Mouse (Mus musculus): ENCODE measurements around the gene Rnase10. TPM values are rescaled to one million over a fixed set of nuclear protein-coding genes. Genes with fewer than 3 reads are reported as not detected.
"Not testable (repeated sequence)": the region's sequence is repeated elsewhere in the genome, so short reads cannot be mapped to it uniquely, and the experiment has no call there.

Rnase10 gene
- polyA plus RNA-seq, 1 experiment from 2014 or later, result 0.23 TPM

DNA sequence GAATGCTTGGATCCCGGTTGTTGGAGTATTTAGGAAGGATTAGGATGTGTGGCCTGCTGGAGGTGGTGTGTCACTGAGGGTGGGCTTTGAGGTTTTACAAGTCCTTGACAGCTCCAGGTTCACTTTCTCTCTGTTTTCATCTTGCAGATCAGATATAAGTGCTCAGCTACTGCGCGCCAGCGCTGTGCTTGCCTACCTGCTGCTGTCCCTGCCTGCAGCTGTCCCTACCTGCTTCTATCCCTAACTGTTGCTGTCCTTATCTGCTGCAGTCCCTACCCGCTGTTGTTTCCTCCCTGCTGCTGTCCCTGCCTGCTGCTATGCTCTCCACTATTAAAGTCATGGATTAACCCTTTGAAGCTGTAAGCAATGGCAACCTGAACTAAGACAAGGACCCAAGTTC is 32.5 kb upstream of the Rnase10 start:
- Histone ChIP-seq H3K4me2 (no peak overlapping the region), H3K36me3 (ENCODE audit: control insufficient read depth, insufficient read depth, low read length) (no peaks in the 10 kb centered on the region), H3K4me1 (ENCODE audit: control insufficient read depth, insufficient read depth, low read length) (no peaks in the 10 kb centered on the region), H3K4me3 (ENCODE audit: low read depth, low read length) (no peak overlapping the region), H3K27me3 (ENCODE audit: control insufficient read depth, insufficient read depth, low read length) (no peaks in the 10 kb centered on the region), H3K9me3 (replicated peaks; ENCODE audit: control insufficient read depth, low read length) (no peaks in the 10 kb centered on the region), H3K9ac (ENCODE audit: low read depth, low read length) (no peak overlapping the region), H3K27ac (ENCODE audit: low read depth, low read length) (no peak overlapping the region)
- 45% methylated on average over 5 of the region's 5 CpGs for WGBS (ENCODE audit: insufficient replicate concordance)
- ATAC-seq (replicated peaks; ENCODE audit: insufficient number of reproducible peaks, low FRiP score, low TSS enrichment), result no peak

DNA sequence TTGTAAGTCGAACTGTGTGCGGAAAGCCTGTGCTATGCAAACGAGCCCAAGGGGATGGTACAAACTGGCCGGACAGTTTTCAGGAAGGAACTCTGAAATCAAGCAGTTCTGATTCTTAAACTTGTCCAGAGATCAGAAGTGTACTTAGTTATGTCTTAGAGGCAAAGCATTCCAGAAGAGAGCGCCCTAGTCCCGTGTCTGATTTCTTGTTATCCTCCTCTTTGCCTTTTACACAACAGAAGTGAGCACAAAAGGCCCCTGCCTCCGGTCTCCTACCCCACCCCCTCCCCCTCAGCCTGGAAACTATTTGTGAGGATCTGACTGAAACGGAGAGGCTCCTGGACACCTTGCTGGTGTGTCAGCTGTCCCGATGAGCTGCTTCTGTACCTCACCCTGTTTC is 30.9 kb upstream of the Rnase10 start:
- H3K36me3 ChIP-seq (ENCODE audit: control insufficient read depth, insufficient read depth, low read length), result no peaks in the 10 kb centered on the region
- H3K27me3 ChIP-seq (ENCODE audit: control insufficient read depth, insufficient read depth, low read length), result no peaks in the 10 kb centered on the region
- no peak overlapping the region for H3K9ac ChIP-seq (ENCODE audit: low read depth, low read length)
- H3K9me3 ChIP-seq (replicated peaks; ENCODE audit: control insufficient read depth, low read length), result no peaks in the 10 kb centered on the region
- no peak overlapping the region for H3K27ac ChIP-seq (ENCODE audit: low read depth, low read length)
- ATAC-seq (replicated peaks; ENCODE audit: insufficient number of reproducible peaks, low FRiP score, low TSS enrichment), result peak; percentile 58; the same call in 1 of the 2 replicates
- 25% methylated on average over 9 of the region's 9 CpGs for WGBS (ENCODE audit: insufficient replicate concordance)
- H3K4me3 ChIP-seq (ENCODE audit: low read depth, low read length), result no peak overlapping the region
- H3K4me1 ChIP-seq (ENCODE audit: control insufficient read depth, insufficient read depth, low read length), result no peaks in the 10 kb centered on the region
- peak overlapping the region; percentile 32 for H3K4me2 ChIP-seq

DNA sequence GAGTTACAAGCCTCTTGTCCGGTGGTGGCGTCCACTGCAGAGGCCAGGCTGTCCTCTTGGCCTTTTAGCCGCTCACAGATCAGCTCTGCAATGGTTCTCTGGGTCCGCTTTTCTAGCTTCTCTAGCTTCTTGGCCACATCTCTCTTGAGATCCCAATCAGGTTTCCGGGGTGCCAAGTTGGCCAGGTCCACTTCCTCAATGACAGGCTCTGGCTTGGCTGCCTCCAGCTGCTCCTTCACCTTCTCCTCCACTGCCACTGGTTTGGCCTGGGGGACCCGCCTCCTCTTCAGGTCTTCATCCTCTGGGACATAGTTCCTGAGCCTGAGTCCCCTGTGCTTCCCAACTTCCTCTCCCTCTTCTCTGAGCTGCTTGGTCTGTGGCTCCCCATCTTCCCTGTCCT is 29.1 kb upstream of the Rnase10 start:
- 79% methylated on average over 6 of the region's 6 CpGs for WGBS (ENCODE audit: insufficient replicate concordance)

DNA sequence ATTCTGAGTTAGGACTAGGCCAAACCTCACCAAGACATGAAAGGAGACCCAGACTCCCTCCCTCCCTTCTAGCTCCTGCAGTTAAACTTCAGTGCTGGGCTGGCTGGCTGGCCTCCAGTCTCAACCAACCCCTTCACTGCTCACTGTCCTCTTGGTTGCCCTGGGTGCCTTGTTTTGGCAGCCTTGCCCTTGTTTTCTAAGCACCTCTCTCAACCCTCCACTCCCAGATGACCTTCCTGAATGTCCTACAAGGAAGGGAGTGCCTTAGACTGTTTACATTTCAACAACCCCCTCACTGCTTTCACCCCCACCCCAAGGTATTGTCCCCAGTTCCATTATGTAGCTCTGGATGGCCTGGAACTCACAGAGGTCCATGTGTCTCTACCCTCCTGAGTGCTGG is 27.9 kb upstream of the Rnase10 start:
- Histone ChIP-seq H3K27me3 (ENCODE audit: control insufficient read depth, insufficient read depth, low read length) (no peaks in the 10 kb centered on the region), H3K36me3 (ENCODE audit: control insufficient read depth, insufficient read depth, low read length) (no peaks in the 10 kb centered on the region), H3K4me3 (ENCODE audit: low read depth, low read length) (no peak overlapping the region), H3K4me2 (no peak overlapping the region), H3K9ac (ENCODE audit: low read depth, low read length) (no peak overlapping the region), H3K27ac (ENCODE audit: low read depth, low read length) (no peak overlapping the region), H3K9me3 (replicated peaks; ENCODE audit: control insufficient read depth, low read length) (no peaks in the 10 kb centered on the region; the same call in 1 of the 2 replicates), H3K4me1 (ENCODE audit: control insufficient read depth, insufficient read depth, low read length) (no peaks in the 10 kb centered on the region)
- ATAC-seq (replicated peaks; ENCODE audit: insufficient number of reproducible peaks, low FRiP score, low TSS enrichment), result no peak

More for the DNA sequence above, 29.1 kb upstream of the Rnase10 start:
- H3K9me3 ChIP-seq (replicated peaks; ENCODE audit: control insufficient read depth, low read length); H3K4me3 ChIP-seq (ENCODE audit: low read depth, low read length); H3K4me1 ChIP-seq (ENCODE audit: control insufficient read depth, insufficient read depth, low read length); H3K9ac ChIP-seq (ENCODE audit: low read depth, low read length); ATAC-seq (replicated peaks; ENCODE audit: insufficient number of reproducible peaks, low FRiP score, low TSS enrichment); H3K27me3 ChIP-seq (ENCODE audit: control insufficient read depth, insufficient read depth, low read length); H3K36me3 ChIP-seq (ENCODE audit: control insufficient read depth, insufficient read depth, low read length); H3K27ac ChIP-seq (ENCODE audit: low read depth, low read length); H3K4me2 ChIP-seq: not testable (repeated sequence)

- 52% methylated on average over 2 of the region's 2 CpGs for WGBS (ENCODE audit: insufficient replicate concordance)
- H3K4me1 ChIP-seq (ENCODE audit: control insufficient read depth, insufficient read depth, low read length), result no peaks in the 10 kb centered on the region
- no peak overlapping the region for H3K4me2 ChIP-seq
These were observed 26.3 kb upstream of the Rnase10 start for GRCm38 (mm10) chr14:50981207-50981606.

GRCm38 (mm10) chr14:50981837-50982236 is 25.7 kb upstream of the Rnase10 start:
- Histone ChIP-seq H3K36me3 (ENCODE audit: control insufficient read depth, insufficient read depth, low read length) (no peaks in the 10 kb centered on the region), H3K27ac (ENCODE audit: low read depth, low read length) (no peak overlapping the region), H3K27me3 (ENCODE audit: control insufficient read depth, insufficient read depth, low read length) (no peaks in the 10 kb centered on the region), H3K4me3 (ENCODE audit: low read depth, low read length) (no peak overlapping the region), H3K9ac (ENCODE audit: low read depth, low read length) (no peak overlapping the region), H3K9me3 (replicated peaks; ENCODE audit: control insufficient read depth, low read length) (no peaks in the 10 kb centered on the region; the same call in 1 of the 2 replicates), H3K4me1 (ENCODE audit: control insufficient read depth, insufficient read depth, low read length) (no peaks in the 10 kb centered on the region), H3K4me2 (no peak overlapping the region)
- WGBS (ENCODE audit: insufficient replicate concordance), result 67% methylated on average over 5 of the region's 5 CpGs
- no peak for ATAC-seq (replicated peaks; ENCODE audit: insufficient number of reproducible peaks, low FRiP score, low TSS enrichment)

More at GRCm38 (mm10) chr14:50981207-50981606, 26.3 kb upstream of the Rnase10 start:
- no peaks in the 10 kb centered on the region for H3K36me3 ChIP-seq (ENCODE audit: control insufficient read depth, insufficient read depth, low read length)
- H3K9me3 ChIP-seq (replicated peaks; ENCODE audit: control insufficient read depth, low read length), result no peaks in the 10 kb centered on the region; the same call in 1 of the 2 replicates
- no peak overlapping the region for H3K9ac ChIP-seq (ENCODE audit: low read depth, low read length)
- ATAC-seq (replicated peaks; ENCODE audit: insufficient number of reproducible peaks, low FRiP score, low TSS enrichment), result no peak
- no peak overlapping the region for H3K27ac ChIP-seq (ENCODE audit: low read depth, low read length)
- no peaks in the 10 kb centered on the region for H3K27me3 ChIP-seq (ENCODE audit: control insufficient read depth, insufficient read depth, low read length)
- no peak overlapping the region for H3K4me3 ChIP-seq (ENCODE audit: low read depth, low read length)

GRCm38 (mm10) chr14:50987668-50988067 is 19.9 kb upstream of the Rnase10 start:
- no peaks in the 10 kb centered on the region for H3K36me3 ChIP-seq (ENCODE audit: control insufficient read depth, insufficient read depth, low read length)
- no peak overlapping the region for H3K27ac ChIP-seq (ENCODE audit: low read depth, low read length)
- no peaks in the 10 kb centered on the region; the same call in 1 of the 2 replicates for H3K9me3 ChIP-seq (replicated peaks; ENCODE audit: control insufficient read depth, low read length)
- no peaks in the 10 kb centered on the region for H3K4me1 ChIP-seq (ENCODE audit: control insufficient read depth, insufficient read depth, low read length)
- H3K4me2 ChIP-seq, result no peak overlapping the region
- 73% methylated on average over 2 of the region's 2 CpGs for WGBS (ENCODE audit: insufficient replicate concordance)
- H3K4me3 ChIP-seq (ENCODE audit: low read depth, low read length), result no peak overlapping the region
- H3K9ac ChIP-seq (ENCODE audit: low read depth, low read length), result no peak overlapping the region
- no peak for ATAC-seq (replicated peaks; ENCODE audit: insufficient number of reproducible peaks, low FRiP score, low TSS enrichment)
- no peaks in the 10 kb centered on the region for H3K27me3 ChIP-seq (ENCODE audit: control insufficient read depth, insufficient read depth, low read length)

DNA sequence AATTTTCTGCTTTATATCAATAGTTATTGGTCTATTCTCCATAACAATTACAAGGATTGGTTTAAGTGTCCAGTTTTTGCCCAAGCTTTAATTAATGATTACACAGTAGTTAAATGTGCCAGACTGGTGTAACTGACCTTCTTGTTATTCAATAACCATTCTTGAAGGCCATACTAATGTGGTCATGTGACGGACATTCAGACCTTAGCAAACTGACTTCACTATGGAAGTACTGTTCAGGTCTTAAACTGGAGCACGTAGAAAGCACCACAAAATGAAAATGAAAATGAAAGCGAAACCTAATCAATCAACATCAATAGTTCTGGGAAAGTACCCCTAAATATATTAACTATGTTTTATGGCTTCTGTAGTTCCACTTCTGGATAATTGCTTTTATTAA is 16.5 kb upstream of the Rnase10 start:
- 85% methylated on average over 3 of the region's 3 CpGs for WGBS (ENCODE audit: insufficient replicate concordance)

DNA sequence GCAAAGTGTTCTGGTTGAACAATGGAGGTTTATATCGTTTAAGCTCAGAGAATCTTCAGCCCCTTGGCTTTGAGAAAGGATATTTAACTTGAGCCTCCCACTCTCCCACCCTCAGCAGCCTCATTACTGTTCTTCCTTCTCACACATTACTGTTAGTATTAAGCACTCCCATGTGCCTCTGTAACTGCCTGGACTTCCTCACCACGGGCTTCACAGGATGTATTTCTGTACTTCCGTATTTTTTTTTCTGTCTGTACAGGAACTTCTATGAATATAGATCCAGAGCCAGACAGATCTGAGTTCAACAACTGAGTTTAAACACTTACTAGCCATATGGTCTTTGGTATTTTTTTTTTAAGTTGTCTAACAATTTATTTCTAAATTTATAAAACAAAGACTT is 10.5 kb upstream of the Rnase10 start:
- Histone ChIP-seq H3K9ac (ENCODE audit: low read depth, low read length) (no peak overlapping the region), H3K36me3 (ENCODE audit: control insufficient read depth, insufficient read depth, low read length) (no peaks in the 10 kb centered on the region), H3K4me3 (ENCODE audit: low read depth, low read length) (no peak overlapping the region), H3K27me3 (ENCODE audit: control insufficient read depth, insufficient read depth, low read length) (no peaks in the 10 kb centered on the region), H3K9me3 (replicated peaks; ENCODE audit: control insufficient read depth, low read length) (no peaks in the 10 kb centered on the region), H3K27ac (ENCODE audit: low read depth, low read length) (no peak overlapping the region), H3K4me1 (ENCODE audit: control insufficient read depth, insufficient read depth, low read length) (no peaks in the 10 kb centered on the region), H3K4me2 (no peak overlapping the region)
- ATAC-seq (replicated peaks; ENCODE audit: insufficient number of reproducible peaks, low FRiP score, low TSS enrichment), result no peak
- 68% methylated on average over 3 of the region's 3 CpGs for WGBS (ENCODE audit: insufficient replicate concordance)

More for the DNA sequence above, 16.5 kb upstream of the Rnase10 start:
- no peaks in the 10 kb centered on the region for H3K36me3 ChIP-seq (ENCODE audit: control insufficient read depth, insufficient read depth, low read length)
- H3K9ac ChIP-seq (ENCODE audit: low read depth, low read length), result no peak overlapping the region
- H3K9me3 ChIP-seq (replicated peaks; ENCODE audit: control insufficient read depth, low read length), result no peaks in the 10 kb centered on the region
- H3K4me3 ChIP-seq (ENCODE audit: low read depth, low read length), result no peak overlapping the region
- no peak for ATAC-seq (replicated peaks; ENCODE audit: insufficient number of reproducible peaks, low FRiP score, low TSS enrichment)
- no peaks in the 10 kb centered on the region for H3K27me3 ChIP-seq (ENCODE audit: control insufficient read depth, insufficient read depth, low read length)
- H3K4me2 ChIP-seq, result no peak overlapping the region
- no peaks in the 10 kb centered on the region for H3K4me1 ChIP-seq (ENCODE audit: control insufficient read depth, insufficient read depth, low read length)
- no peak overlapping the region for H3K27ac ChIP-seq (ENCODE audit: low read depth, low read length)
